Mouse (Mus musculus) heart, adult 2 months (tissue): ENCODE data around the gene Lbhd1.

Experiments used
- CTCF ChIP-seq: fragments of 200-600 bp; IDR thresholded peaks from 2 replicates; pipeline ENCODE4 v1.8.1; 2022; ENCODE audit warnings: antibody characterized with exemption, mild to moderate bottlenecking, moderate library complexity
- EP300 ChIP-seq: fragments of 200-500 bp; IDR thresholded peaks from 2 replicates; pipeline ENCODE4 v1.6.1; 2011; ENCODE audit warnings: low read depth, low read length, control low read depth; ENCODE audit not compliant: insufficient read depth
- POLR2A ChIP-seq: fragments of 200-500 bp; IDR thresholded peaks from 2 replicates; pipeline ENCODE4 v1.6.1; 2011; ENCODE audit warnings: mild to moderate bottlenecking, low read depth, low read length, control low read depth; ENCODE audit not compliant: insufficient read depth

DNA sequence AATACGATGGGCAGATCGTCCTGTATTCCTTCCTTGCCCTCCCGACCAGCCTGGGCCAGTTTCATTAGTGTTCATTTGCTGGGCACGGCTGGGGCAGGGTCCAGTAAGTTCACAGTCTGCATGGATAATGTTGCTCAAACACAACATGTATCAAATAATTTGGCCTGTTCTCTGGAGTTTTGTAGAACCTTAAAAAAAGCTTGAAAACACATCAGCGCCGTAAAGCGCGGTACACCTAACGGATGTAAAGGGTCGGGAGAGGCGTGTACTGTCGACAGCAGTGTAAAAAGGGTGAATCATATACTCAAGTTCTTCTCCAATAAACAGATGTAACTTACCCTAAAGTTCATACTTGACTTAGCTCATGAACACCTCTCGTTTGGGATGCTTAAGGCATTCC is 15.0 kb downstream of the Lbhd1 start:
- no peak for TF ChIP-seq CTCF
- no peak for TF ChIP-seq POLR2A
- no peak for TF ChIP-seq EP300
